Mouse (Mus musculus) testis, adult 2 months (tissue): Measurements from ENCODE around the gene Sec11a.

Experiments
- CTCF ChIP-seq: fragments of 200-500 bp; IDR thresholded peaks from 2 replicates; pipeline ENCODE4 v1.5.1; 2012; ENCODE audit warnings: low read depth, mild to moderate bottlenecking, inconsistent platforms, low read length, moderate library complexity; ENCODE audit not compliant: control insufficient read depth, insufficient read depth, insufficient replicate concordance
- POLR2A ChIP-seq: fragments of 200-500 bp; IDR thresholded peaks from 2 replicates; pipeline ENCODE4 v1.6.1; 2012; ENCODE audit warnings: low read depth, mild to moderate bottlenecking, inconsistent platforms, low read length, moderate library complexity; ENCODE audit not compliant: control insufficient read depth

DNA sequence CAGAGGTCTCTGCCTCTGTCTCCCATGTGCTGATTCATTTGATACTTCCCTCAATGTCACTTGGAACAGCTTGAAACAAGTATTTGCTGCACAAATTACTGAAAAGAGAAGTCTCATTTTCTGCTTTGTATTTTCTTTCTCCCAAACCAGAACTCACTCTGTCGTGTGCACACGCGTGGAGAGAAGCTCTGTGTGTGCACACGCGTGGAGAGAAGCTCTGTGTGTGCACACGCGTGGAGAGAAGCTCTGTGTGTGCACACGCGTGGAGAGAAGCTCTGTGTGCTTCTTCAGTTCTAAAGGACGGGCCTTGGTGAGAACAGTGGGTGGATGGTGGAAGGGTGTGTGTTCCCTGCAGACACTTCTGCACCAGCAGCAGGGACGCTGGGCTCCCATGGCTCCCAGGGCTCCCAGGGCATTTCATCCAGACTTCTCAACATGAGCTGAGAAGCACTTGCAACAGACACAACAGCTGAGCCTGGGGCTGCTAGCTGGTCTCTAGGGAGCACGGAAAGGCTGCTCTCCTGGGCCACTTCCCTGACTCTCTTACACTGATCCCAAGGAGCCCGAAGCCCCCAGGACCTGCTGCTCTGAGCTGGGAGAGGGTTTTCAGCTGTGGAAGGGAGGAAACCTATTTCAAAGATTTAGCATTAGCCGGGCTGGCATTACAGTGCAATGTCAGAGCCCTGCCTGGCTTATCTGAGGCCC, 52.6 kb downstream of the Sec11a start:
- no peak for TF ChIP-seq CTCF
- no peak for TF ChIP-seq POLR2A
